Comparison of ENCODE assay signal across 26 mouse cellular contexts in genomic region chr1:26459892-26460291, GRCm38 (mm10).
"Had no signal": no experiment of that assay in that cellular context is flagged by ENCODE, and none has a peak within 500 bp of the region (broad histone marks: within the 10 kb centered on the region; RNA-seq: fewer than 3 reads in every experiment).

No protein-coding gene starts in this region.

- H3K4me3 ChIP-seq: gastrocnemius, adult 2 months; heart, embryonic 10.5 days; heart, embryonic 12.5 days; hindbrain, embryonic 10.5 days; intestine, embryonic 15.5 days; limb, embryonic 13.5 days; limb, embryonic 15.5 days; liver, embryonic 12.5 days had no signal

- ATAC-seq: hindbrain, embryonic 16.5 days; inflammation-experienced regulatory T-cells, adult 6 months; intestine, embryonic 15.5 days; intestine, postnatal 0 days; liver, embryonic 12.5 days had no signal

- H3K9ac ChIP-seq: heart, embryonic 12.5 days; hindbrain, embryonic 14.5 days; intestine, embryonic 15.5 days; limb, embryonic 13.5 days; limb, embryonic 15.5 days; liver, embryonic 12.5 days; liver, embryonic 14.5 days had no signal

- H3K27me3 ChIP-seq: heart, embryonic 12.5 days; intestine, embryonic 15.5 days; limb, embryonic 13.5 days; limb, embryonic 15.5 days; liver, embryonic 12.5 days had no signal

- H3K4me1 ChIP-seq: heart, embryonic 10.5 days; heart, embryonic 12.5 days; hindbrain, embryonic 10.5 days; intestine, embryonic 15.5 days; limb, embryonic 13.5 days; limb, embryonic 15.5 days; liver, embryonic 12.5 days had no signal

- H3K27ac ChIP-seq: gastrocnemius, adult 2 months; heart, embryonic 10.5 days; hindbrain, embryonic 10.5 days; hindbrain, embryonic 14.5 days; intestine, embryonic 15.5 days; limb, embryonic 13.5 days; limb, embryonic 15.5 days; liver, embryonic 12.5 days; liver, embryonic 14.5 days had no signal

- H3K4me2 ChIP-seq: heart, embryonic 12.5 days; hindbrain, embryonic 14.5 days; intestine, embryonic 15.5 days; limb, embryonic 13.5 days; limb, embryonic 15.5 days; liver, embryonic 12.5 days had no signal

- H3K9me3 ChIP-seq: heart, embryonic 10.5 days; heart, embryonic 12.5 days; hindbrain, embryonic 10.5 days; intestine, embryonic 15.5 days; limb, embryonic 13.5 days; limb, embryonic 15.5 days; liver, embryonic 12.5 days had no signal

- DNase-seq: gastrocnemius, adult 2 months; gastrocnemius, postnatal 10 days; gastrocnemius, postnatal 25 days; heart, adult 18-20 months; heart, postnatal 10 days; heart, postnatal 4 days; kidney, adult 18-20 months; kidney, adult 8-10 months; kidney, postnatal 10 days; kidney, postnatal 25 days; kidney, postnatal 4 days; layer of hippocampus, adult 9-11 months; layer of hippocampus, postnatal 36 days; left cerebral cortex, postnatal 4 days had no signal

- H3K36me3 ChIP-seq: heart, embryonic 10.5 days; heart, embryonic 12.5 days; hindbrain, embryonic 10.5 days; intestine, embryonic 15.5 days; limb, embryonic 13.5 days; limb, embryonic 15.5 days; liver, embryonic 12.5 days had no signal
